Mouse (Mus musculus): ENCODE results near the gene Sub1. TPM values are rescaled to one million over a fixed set of nuclear protein-coding genes. Genes with fewer than 3 reads are reported as not detected.

Sub1 gene
- polyA plus RNA-seq, 1 experiment from 2014 or later = 488 TPM

DNA sequence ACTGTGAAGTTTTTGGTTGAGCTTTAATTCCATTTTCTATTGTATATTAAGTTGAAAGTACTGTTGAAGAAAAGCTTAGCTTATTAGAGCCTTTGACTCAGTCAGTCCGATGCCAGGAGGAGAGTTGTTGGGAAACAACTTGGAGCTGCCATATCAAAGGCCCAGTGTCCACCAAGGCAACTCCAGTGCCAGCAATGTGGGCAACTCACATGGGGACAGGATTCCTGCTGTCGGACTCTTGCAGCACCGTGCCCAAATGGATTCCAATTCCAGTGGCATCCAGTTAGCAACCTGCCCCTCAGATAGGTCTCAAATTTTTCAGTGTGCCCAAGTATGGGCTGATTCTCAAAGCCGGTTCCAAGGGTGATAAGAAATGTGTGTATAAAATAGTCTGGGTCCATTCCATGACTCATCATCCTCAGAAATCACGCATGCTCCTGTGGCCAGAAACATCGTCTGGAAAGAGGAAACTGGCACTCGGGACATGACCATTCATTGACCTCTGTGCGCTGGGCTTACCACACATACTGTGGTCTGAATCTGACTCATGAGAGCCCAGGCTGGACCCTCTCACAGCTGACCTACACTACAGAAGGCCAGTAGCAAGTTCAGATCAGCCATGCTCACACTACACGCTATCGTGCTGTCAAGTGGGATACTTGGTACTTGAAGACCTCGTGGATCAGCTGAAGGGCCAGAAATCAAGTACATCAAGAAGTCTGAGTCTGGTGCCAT is 32.8 kb downstream of the Sub1 start:
- Histone ChIP-seq H3K4me2 (no peak overlapping the region), H3K4me3 (no peak overlapping the region), H3K4me1 (no peaks in the 10 kb centered on the region), H3K9ac (no peak overlapping the region), H3K27ac (replicated peaks) (no peak overlapping the region), H3K9me3 (no peaks in the 10 kb centered on the region), H3K36me3 (no peaks in the 10 kb centered on the region), H3K27me3 (replicated peaks) (no peaks in the 10 kb centered on the region)
- 83% methylated on average over 11 of the region's 11 CpGs for WGBS
- no peak for ATAC-seq (ENCODE audit: extremely low read depth, insufficient number of reproducible peaks, low FRiP score, low TSS enrichment)

GRCm38 (mm10) chr15:11959716-11960115 is 37.1 kb downstream of the Sub1 start:
- Histone ChIP-seq H3K27me3 (replicated peaks) (no peaks in the 10 kb centered on the region), H3K4me1 (0 out of 2 replicates have a peak, but pooled peaks cover 2% of the 10 kb centered on the region), H3K27ac (replicated peaks) (no peak overlapping the region), H3K9me3 (no peaks in the 10 kb centered on the region), H3K36me3 (no peaks in the 10 kb centered on the region), H3K4me2 (no peak overlapping the region), H3K9ac (no peak overlapping the region), H3K4me3 (no peak overlapping the region)
- ATAC-seq (ENCODE audit: extremely low read depth, insufficient number of reproducible peaks, low FRiP score, low TSS enrichment) = no peak
- 77% methylated on average over 3 of the region's 3 CpGs for WGBS

DNA sequence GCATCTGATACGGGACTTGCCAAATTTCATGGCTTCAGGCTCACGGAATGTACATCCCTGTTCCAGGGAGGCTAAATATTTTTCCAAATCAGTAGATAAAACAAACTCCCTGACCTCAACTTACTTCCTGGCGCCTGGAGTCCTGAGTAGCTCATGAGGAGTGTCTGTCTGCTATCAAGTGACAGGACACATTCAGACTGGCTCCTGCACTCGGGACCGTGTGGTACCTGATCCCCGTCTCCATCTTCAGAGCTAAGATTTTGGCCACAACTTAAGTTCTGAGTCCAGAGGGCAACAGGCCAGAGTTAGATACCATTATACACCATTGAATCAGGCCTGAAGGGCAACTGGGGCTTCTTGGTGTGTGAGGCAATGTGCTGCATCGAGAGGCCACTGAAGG is 40.7 kb downstream of the Sub1 start:
- Histone ChIP-seq H3K4me1 (0 out of 2 replicates have a peak, but pooled peaks cover 2% of the 10 kb centered on the region), H3K4me2 (no peak overlapping the region), H3K9me3 (no peaks in the 10 kb centered on the region), H3K27me3 (replicated peaks) (no peaks in the 10 kb centered on the region), H3K9ac (no peak overlapping the region), H3K4me3 (no peak overlapping the region), H3K27ac (replicated peaks) (no peak overlapping the region), H3K36me3 (no peaks in the 10 kb centered on the region)
- no peak for ATAC-seq (ENCODE audit: extremely low read depth, insufficient number of reproducible peaks, low FRiP score, low TSS enrichment)
- 59% methylated on average over 7 of the region's 7 CpGs for WGBS

DNA sequence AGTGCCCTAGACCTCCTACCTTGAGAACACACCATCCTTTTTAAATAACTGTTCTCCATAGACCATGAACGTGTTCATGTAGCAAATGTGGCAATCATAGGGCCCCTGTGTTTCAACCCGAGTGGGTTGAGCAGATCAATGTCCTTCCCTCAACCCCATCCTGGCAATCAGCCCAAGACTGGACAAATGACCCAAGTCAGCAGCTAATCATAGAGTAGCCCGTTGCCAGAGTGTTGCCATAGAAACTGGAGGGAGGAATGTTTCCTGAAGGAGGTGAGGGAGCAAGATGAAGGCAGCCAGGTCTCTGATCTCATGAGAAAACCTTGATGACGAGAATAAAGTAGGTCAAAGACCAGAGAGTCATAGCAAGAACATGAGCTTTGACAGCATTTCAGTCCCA is 42.6 kb downstream of the Sub1 start:
- Histone ChIP-seq H3K4me2 (no peak overlapping the region), H3K9ac (no peak overlapping the region), H3K27ac (replicated peaks) (no peak overlapping the region), H3K4me3 (no peak overlapping the region), H3K4me1 (0 out of 2 replicates have a peak, but pooled peaks cover 2% of the 10 kb centered on the region), H3K27me3 (replicated peaks) (no peaks in the 10 kb centered on the region), H3K36me3 (no peaks in the 10 kb centered on the region), H3K9me3 (no peaks in the 10 kb centered on the region)
- ATAC-seq (ENCODE audit: extremely low read depth, insufficient number of reproducible peaks, low FRiP score, low TSS enrichment) = no peak
- 56% methylated on average over 4 of the region's 4 CpGs for WGBS

- no peak overlapping the region for H3K9ac ChIP-seq
- ATAC-seq (ENCODE audit: extremely low read depth, insufficient number of reproducible peaks, low FRiP score, low TSS enrichment) = no peak
- H3K4me3 ChIP-seq = no peak overlapping the region
- H3K4me2 ChIP-seq = no peak overlapping the region
- H3K27ac ChIP-seq (replicated peaks) = no peak overlapping the region
- WGBS = 70% methylated on average over 3 of the region's 3 CpGs
- H3K9me3 ChIP-seq = no peaks in the 10 kb centered on the region
- H3K36me3 ChIP-seq = no peaks in the 10 kb centered on the region
- no peaks in the 10 kb centered on the region for H3K27me3 ChIP-seq (replicated peaks)
- 0 out of 2 replicates have a peak, but pooled peaks cover 2% of the 10 kb centered on the region for H3K4me1 ChIP-seq
Measured at GRCm38 (mm10) chr15:11952159-11952558, 44.6 kb downstream of the Sub1 start.

- WGBS = 91% methylated on average over 7 of the region's 7 CpGs
- no peak overlapping the region for H3K4me3 ChIP-seq
- H3K27me3 ChIP-seq (replicated peaks) = no peaks in the 10 kb centered on the region
- no peak overlapping the region for H3K4me2 ChIP-seq
- 0 out of 2 replicates have a peak, but pooled peaks cover 1% of the 10 kb centered on the region for H3K4me1 ChIP-seq
- ATAC-seq (ENCODE audit: extremely low read depth, insufficient number of reproducible peaks, low FRiP score, low TSS enrichment) = no peak
- no peak overlapping the region for H3K27ac ChIP-seq (replicated peaks)
- H3K9me3 ChIP-seq = no peaks in the 10 kb centered on the region
- no peaks in the 10 kb centered on the region for H3K36me3 ChIP-seq
- no peak overlapping the region for H3K9ac ChIP-seq
Measured at GRCm38 (mm10) chr15:11951181-11951580, 45.6 kb downstream of the Sub1 start.

DNA sequence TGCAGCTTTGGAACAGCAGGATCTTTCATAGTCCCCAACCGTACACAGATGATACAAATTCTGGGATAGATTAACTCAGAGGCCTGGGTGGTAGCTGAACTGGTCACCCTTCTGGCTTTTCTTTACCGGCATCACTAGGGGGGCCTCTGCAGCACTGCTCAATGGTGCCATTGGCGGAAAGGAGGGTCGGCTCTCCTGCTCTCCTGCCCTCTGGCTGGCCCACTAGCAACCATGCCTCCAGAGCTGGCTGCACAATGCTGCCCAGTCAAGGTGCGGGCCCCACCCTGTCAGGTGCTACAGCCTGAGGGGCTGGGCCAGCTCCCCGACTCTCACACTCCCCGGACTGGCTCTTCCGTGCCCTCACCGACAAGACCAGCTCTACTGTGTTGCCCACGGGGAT is 46.6 kb downstream of the Sub1 start:
- no peak for ATAC-seq (ENCODE audit: extremely low read depth, insufficient number of reproducible peaks, low FRiP score, low TSS enrichment)
- 85% methylated on average over 10 of the region's 10 CpGs for WGBS

GRCm38 (mm10) chr15:11949490-11949889 is 47.3 kb downstream of the Sub1 start:
- 79% methylated on average over 3 of the region's 3 CpGs for WGBS
- H3K4me1 ChIP-seq = no peaks in the 10 kb centered on the region
- H3K4me2 ChIP-seq = no peak overlapping the region
- ATAC-seq (ENCODE audit: extremely low read depth, insufficient number of reproducible peaks, low FRiP score, low TSS enrichment) = no peak
- H3K9me3 ChIP-seq = no peaks in the 10 kb centered on the region
- H3K9ac ChIP-seq = no peak overlapping the region
- no peak overlapping the region for H3K27ac ChIP-seq (replicated peaks)
- H3K27me3 ChIP-seq (replicated peaks) = no peaks in the 10 kb centered on the region
- no peaks in the 10 kb centered on the region for H3K36me3 ChIP-seq
- no peak overlapping the region for H3K4me3 ChIP-seq

More for the DNA sequence above, 46.6 kb downstream of the Sub1 start:
- no peaks in the 10 kb centered on the region for H3K9me3 ChIP-seq
- H3K27ac ChIP-seq (replicated peaks) = no peak overlapping the region
- no peaks in the 10 kb centered on the region for H3K27me3 ChIP-seq (replicated peaks)
- H3K4me2 ChIP-seq = no peak overlapping the region
- no peaks in the 10 kb centered on the region for H3K4me1 ChIP-seq
- no peaks in the 10 kb centered on the region for H3K36me3 ChIP-seq
- H3K9ac ChIP-seq = no peak overlapping the region
- no peak overlapping the region for H3K4me3 ChIP-seq

DNA sequence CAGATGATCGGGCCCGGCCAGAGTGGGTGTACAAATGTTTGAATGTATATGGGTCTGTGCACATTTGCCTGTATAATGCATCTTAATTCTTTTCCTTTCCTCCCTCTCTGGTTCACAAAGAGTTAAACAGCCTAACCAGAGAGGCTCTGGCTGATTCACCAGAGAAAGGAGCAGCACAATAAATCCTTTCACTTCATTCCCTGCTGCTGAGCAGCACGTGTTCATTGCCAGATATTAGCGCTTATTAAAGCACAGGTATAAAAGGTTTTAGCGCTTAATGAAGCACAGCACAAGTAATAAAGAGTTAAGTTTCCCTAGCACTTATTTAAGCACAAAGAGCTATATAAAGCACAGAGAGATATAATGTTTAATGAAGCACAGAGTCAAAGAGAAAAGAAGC is 55.9 kb downstream of the Sub1 start:
- WGBS = 65% methylated on average over 5 of the region's 5 CpGs
- H3K9ac ChIP-seq = no peak overlapping the region
- no peaks in the 10 kb centered on the region for H3K36me3 ChIP-seq
- no peaks in the 10 kb centered on the region for H3K27me3 ChIP-seq (replicated peaks)
- no peak for ATAC-seq (ENCODE audit: extremely low read depth, insufficient number of reproducible peaks, low FRiP score, low TSS enrichment)
- H3K27ac ChIP-seq (replicated peaks) = no peak overlapping the region
- H3K4me2 ChIP-seq = no peak overlapping the region
- no peak overlapping the region for H3K4me3 ChIP-seq
- H3K9me3 ChIP-seq = no peaks in the 10 kb centered on the region
- no peaks in the 10 kb centered on the region for H3K4me1 ChIP-seq

Other genes with a start within 250 kb of the Sub1 start
- gene Npr3, start 89.7 kb downstream of the Sub1 start, polyA plus RNA-seq (2015; fragmentation: Nextera tagmentation; extraction: Ambion mirVana) = 9.1 and 9.9 TPM in 2 replicates
- 87.7 and 89.4 TPM in 2 replicates for gene Zfr, start 120.8 kb upstream of the Sub1 start, polyA plus RNA-seq (2015; fragmentation: Nextera tagmentation; extraction: Ambion mirVana)
- 11.4 and 12.0 TPM in 2 replicates for gene Mtmr12, start 208.0 kb upstream of the Sub1 start, polyA plus RNA-seq (2015; fragmentation: Nextera tagmentation; extraction: Ambion mirVana)